Mouse (Mus musculus): ENCODE measurements at regions not wholly inside any gene's neighbourhood (a gene's known extent, or its start where the extent isn't known, plus 50 kb on each side); places are given as distances from the start of the nearest gene placed in this dataset.
"Not testable (repeated sequence)": the region's sequence is repeated elsewhere in the genome, so short reads cannot be mapped to it uniquely, and the experiment has no call there.

DNA sequence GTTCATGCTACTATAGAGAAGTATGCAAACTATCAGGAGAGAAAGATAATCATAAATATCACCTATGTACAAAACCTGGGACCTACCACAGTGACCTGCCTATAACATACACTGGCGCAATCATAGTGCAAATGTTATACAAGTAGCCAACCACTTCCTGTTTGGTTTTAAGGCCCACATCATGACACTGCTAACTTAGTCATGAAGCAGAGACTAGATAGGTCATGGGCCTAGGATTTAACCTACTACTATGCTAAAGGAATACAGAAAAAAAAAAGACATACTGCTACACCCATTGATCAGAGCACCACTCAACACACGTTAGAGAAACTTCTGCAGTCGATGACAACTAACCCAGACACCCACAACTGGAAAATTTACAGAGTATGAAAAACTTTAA is 498.6 kb upstream of the Acvr2a start:
- no peak for DNase-seq (ENCODE audit: low read depth, low spot score)

DNA sequence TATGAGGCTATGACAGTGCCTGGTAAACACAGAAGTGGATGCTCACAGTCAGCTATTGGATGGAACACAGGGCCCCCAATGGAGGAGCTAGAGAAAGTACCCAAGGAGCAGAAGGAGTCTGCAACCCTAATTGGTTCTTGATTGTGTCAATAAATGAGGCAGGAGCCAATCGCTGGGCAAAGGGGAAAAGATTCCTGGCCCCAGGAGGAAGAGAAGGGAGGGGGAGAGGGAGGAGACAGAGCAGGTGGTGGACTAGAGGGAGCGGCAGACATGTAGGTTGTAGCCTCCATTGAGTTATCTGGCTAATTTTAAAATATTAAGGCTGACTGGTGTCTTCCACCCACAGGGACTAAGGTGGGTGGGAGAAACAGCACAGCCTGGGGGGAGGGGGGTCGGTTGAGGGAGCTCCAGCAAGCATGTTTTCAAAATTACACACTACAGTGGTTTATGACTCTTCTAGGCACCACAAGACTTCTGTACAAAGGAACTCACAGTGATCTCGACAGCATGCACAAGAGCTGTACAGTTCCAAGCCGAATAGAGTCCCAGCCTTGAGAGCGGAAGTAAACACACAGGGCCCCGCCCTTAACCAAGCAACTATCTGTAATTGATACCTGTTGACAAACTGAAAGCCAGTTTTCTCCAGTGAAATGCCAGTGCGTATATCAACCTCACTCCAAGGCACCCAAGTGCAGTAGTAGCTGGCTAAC is 497.6 kb upstream of the Acvr2a start:
- DNase-seq (ENCODE audit: low read depth, low spot score) = no peak

DNA sequence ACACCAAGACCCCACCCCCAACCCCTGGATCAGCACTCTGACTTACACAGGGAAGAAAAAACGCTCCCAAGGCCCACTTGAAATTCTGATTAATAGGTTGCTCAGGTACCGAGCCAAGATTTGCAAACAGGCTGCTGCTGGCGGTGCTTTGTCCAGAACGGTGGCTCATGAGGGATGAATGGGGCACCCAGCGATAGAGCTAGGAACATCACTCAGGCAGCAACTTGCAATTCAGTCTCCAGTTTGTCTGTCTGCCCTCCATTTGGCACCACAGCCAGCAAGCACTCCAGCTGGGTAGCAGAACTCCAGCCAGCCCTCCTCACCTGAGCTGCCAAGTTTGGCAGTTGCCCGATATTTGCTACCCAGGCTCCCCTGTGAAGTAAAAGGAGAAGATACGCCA is 496.1 kb upstream of the Acvr2a start:
- peak; percentile 34 for DNase-seq (ENCODE audit: low read depth, low spot score)

DNA sequence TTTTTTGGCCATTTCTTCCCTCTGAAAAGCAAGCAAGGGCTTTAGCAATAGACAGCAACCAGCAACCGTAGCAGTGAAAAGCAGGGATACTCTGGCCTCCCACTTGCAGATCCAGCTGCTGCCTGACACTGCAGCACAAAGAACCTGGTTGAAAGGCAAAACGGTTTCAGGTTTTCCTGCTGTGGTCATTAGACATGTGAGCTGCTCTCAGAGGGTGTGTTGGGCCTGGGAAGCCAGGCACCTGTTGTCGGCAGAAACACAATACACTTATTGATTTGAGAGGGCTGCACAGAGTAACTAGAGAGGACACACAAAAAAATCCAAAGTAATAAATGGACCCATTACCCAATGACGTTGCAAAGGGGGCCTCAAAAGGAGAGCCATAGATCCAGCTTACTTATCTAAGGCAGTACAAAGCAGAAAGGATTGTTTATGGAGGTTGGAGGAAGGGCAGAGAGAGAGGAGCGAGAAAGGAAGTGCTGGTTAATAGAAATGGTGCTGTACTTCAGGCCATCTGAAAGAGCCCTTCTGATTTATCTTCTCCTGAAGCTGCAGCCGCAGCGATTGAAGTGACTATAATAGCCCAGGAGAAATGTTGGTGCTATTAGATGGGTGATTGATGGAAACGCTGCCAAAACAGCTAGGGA is 495.4 kb upstream of the Acvr2a start:
- DNase-seq (ENCODE audit: low read depth, low spot score) = no peak

DNA sequence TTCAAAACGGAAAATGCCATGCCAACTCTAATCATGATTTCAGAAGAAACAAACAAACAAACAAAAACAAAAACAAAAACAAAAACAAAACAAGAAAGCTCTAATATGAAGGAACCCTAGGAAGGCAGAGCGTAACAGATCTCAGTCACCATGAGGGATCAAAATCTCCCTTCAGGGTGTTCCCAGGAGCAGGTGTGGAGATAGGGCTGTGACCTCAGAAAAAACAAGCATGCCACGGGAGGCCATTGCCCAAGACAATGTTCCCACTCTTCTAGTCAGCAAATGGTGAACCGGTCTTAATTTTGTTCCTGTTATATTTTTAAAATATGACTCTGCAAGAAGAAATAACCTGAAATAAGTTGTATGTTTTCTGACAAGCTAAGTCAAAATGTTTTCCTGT is 492.4 kb upstream of the Acvr2a start:
- DNase-seq (ENCODE audit: low read depth, low spot score) = no peak

DNA sequence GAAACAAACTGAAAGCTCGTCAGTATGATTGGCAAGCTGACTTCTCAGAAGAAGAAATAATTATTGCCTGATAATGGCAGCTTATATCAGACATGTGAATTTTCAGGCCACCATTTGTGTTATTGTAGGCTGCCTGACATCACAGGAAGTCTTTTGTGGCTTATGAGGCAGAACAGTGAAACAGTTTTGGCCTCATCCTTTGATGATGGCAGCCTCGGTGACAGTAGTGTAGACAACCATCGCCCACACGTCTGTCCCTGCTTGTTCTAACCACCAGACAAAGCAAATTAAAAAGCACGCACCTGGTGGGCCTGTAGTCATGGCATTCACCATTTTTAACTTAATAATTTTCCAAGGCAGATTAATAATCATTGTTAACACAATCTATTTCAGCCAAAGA is 491.6 kb upstream of the Acvr2a start:
- DNase-seq (ENCODE audit: low read depth, low spot score) = no peak

DNA sequence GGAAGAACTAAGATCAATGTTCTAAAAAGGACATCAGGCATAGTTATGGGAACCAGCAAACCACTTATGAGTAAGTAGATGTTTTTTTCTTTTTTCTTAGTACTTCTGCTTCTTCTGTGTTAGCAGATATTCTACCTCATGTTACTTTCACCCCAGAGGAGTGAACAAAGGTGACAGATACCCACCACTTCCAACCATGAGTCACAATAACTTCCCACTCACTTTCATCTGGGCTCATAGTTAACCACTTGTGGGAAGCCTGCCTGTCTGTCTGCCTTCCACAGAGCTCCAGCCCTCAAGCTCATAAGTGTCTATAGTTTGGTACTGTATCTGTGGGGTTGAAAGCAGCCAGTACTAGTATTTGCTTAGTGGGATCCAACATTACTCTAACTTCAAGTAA is 485.7 kb upstream of the Acvr2a start:
- no peak for DNase-seq (ENCODE audit: low read depth, low spot score)

DNA sequence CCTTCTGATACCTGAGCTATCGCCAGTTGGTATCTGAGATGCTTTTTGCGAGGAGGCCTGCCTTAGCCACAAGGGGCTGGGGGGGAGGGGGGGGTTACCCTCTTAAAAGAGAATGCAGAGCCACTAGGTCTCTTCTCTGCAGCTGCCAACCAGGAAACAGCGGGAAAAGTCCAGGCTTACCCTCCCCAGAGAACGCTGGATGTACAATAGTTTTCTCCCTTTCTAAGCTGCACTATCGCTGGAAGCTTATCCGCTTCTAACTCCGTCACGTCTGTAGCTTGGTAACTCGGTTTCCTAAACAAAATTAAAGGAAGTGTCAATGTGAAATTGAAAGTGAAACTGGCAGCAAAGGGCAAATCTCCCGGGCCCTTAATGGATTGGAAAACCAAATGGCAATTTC is 481.1 kb upstream of the Acvr2a start:
- no peak for DNase-seq (ENCODE audit: low read depth, low spot score)

DNA sequence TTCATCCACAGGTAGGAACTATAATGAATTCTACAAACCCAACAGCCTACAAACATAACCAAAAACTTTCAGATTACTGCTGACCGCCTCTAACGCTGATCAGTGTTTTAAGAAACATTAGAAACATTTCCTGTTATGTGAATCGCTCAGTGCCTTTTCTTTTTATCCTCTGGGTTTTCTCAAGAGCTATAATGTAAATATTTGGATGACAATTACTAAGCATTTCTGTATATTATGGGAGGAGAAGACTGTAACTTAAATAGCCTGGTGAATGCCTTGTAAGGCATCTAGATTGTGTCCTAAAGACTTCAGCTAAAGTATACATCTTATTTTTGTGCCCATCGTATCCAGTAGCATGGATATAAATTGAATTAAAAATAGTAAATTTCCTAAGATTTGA is 465.9 kb upstream of the Acvr2a start:
- DNase-seq (ENCODE audit: low read depth, low spot score) = no peak

DNA sequence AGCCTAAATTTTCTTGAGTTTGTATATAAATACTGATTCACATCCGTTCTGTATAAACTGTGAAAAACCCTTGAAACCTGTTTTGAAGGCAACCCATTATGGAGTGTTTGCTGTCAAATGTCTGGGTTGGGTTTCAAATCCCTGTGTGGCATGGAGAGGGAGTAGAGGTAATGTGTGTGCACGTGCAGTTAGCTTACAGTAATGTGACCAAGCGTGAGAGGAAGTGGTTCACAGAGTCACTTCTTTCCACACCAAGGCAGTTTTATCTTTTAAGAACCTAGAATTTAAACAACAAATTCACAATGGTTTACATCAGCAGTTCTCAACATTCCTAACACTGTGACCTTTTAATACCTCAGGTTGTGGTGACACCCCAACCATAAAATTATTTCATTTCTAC is 464.1 kb upstream of the Acvr2a start:
- no peak for DNase-seq (ENCODE audit: low read depth, low spot score)

DNA sequence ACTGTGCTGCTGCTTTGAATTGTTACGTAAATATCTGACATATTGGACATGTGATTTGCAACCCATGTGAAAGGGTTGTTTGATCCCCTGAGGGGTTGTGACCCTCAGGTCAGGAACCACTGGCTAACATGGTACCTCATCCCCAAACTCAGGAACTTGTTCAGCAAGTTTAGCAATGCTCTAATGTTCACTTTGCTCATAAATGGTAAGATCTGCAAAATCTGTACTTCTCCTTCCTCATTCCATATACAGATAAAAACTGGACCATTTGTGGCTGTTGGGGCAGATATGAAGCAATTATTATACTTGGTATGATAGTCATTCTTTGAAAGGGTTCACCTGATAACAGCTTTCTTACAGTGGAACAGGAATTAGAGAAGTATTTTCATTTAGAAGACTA is 463.7 kb upstream of the Acvr2a start:
- no peak for DNase-seq (ENCODE audit: low read depth, low spot score)

DNA sequence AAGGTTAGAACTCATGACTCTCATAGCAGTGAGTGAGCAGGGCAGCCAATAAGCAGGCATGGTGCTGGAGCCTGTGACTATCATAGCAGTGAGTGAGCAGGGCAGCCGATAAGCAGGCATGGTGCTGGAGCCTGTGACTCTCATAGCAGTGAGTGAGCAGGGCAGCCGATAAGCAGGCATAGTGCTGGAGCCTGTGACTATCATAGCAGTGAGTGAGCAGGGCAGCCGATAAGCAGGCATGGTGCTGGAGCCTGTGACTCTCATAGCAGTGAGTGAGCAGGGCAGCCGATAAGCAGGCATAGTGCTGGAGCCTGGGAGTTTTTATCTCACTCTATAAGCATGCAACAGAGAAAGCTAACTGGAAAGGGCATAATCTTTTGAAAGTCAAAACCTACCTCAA is 442.3 kb upstream of the Acvr2a start:
- not testable (repeated sequence) for DNase-seq (ENCODE audit: low read depth, low spot score)

DNA sequence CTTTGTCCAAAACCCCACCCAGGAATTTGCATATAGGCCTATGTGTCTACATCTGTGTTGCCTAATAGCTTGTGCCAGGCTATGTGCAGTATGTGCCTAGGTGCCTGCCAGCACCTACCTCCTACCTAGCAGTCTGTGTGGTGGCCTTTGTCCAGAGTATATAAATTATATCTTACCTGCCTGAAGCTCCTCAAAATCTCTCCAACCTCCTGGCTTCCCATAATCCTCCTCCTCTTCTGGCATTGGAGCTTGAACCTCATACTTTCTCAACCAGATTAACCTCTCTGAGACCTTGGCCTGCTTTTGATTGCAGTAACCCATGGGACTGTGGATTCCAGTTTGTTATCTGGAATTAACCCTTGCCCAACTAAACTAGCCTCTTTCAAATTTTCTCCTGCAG is 440.8 kb upstream of the Acvr2a start:
- no peak for DNase-seq (ENCODE audit: low read depth, low spot score)

DNA sequence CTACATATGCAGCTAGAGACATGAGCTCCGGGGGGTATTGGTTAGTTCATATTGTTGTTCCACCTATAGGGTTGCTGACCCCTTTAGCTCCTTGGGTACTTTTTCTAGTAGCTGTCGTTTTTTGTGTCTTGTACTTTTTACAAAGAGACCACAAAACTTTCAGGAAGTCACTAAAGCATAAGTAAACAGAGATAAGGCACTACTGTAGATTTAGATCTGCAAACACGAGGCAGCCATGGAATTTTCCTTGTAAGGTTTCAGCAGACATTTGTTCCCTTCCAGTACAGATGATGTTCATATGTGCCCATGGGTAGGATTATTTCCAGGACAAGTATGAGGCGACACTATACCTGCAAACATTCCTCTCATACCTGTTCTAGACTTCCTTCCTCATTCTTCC is 439.6 kb upstream of the Acvr2a start:
- DNase-seq (ENCODE audit: low read depth, low spot score) = no peak

DNA sequence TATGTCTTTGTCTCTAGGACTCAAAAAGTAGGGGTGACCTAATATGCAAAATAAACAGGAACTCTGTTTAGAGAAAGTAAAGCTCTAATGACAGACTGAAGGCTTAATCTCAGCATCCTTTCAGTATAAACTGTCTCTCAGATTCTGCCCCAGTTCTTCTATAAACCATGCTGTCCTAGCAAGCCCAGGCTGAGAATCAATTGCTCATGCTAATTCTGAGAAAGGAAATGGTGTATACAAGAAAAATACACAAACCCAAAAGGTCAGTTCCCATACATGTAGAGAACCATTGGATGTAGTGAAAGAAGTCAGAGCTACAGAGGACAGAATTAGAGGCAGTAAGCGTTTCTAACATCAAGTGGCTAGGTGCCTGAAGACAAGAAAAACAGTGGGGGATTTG is 435.7 kb upstream of the Acvr2a start:
- DNase-seq (ENCODE audit: low read depth, low spot score) = no peak

DNA sequence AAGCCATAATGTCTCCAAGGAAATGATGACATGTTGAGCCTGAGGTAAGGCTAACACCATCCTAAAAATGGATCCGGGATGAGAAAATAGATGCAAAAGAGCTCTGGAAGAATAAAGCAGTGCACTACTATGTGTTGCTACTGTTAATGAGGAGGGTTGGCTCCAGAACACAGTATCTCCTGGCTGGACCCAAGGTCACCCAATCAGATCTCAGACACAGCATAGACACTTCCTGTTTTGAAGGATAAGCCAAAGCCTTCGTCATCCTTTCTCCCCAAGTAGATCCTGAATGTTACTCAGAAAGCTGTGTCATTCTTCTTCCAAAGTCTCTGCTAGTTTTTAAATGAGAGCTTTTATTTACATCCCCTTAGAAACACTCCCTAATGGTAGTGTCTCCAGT is 435.2 kb upstream of the Acvr2a start:
- DNase-seq (ENCODE audit: low read depth, low spot score) = no peak

DNA sequence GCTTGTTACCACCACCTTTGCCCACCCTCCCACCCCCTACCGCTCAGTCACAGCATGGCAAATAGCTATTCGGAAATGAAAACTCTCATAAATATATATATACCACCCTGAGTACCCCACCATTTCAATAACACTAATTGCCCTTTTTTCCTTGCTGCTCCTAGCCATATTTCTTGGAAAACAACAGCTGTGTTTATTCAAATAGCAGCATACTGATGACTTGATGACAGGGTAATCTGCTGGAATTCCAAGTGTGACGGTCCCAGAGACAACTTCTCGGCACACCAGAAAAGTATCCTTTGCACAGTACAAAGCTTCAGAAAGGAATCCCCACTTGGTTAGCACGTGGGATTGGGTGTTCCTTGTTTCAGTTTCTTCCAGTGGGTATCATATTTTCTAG is 433.8 kb upstream of the Acvr2a start:
- DNase-seq (ENCODE audit: low read depth, low spot score) = no peak

DNA sequence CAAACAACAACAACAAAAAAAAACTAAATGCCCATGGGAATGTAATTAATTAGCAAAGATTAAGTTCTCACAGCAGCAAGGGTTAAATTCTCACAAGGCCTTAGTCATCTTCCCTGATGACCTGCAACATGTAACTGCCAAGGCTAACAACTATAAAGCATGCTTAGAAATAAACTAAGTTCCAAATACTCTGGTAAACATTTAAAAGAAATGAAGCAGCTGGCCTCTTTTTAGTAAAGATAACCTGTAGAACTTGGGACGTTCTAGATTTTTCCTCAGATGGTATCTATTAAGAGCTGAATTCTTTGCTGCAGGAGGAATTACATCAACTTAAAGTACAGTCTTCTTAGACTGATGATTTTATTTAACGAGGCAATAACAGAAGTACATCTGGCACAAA is 433.1 kb upstream of the Acvr2a start:
- no peak for DNase-seq (ENCODE audit: low read depth, low spot score)

DNA sequence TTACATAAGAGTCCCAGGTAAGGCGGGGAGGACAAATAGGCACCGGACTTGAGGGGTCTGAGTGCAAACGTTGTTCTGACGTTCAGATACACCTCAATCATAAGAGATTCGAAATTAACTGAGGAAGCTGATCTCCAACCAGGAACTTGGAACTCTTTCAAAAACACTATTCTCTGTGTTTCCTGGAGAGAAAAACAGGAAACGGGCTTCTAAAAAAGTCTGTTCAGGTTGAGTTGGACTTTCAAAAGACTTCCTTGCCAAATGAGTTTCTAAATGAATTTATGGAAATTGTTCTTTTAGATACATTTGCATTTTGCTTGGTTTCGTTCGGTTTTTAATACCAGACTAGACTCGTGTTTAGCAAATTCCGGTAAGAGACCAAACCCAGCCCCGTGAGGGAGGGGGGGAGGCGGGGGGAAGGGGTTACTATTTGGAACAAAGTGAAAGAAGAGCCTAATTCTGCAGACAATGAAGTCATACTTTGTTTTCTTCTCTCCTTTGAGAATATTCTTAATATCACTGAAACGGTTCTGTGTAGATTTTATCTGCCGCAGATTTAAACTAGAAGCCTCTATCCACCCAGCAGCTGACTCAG is 432.3 kb upstream of the Acvr2a start:
- DNase-seq (ENCODE audit: low read depth, low spot score) = no peak

DNA sequence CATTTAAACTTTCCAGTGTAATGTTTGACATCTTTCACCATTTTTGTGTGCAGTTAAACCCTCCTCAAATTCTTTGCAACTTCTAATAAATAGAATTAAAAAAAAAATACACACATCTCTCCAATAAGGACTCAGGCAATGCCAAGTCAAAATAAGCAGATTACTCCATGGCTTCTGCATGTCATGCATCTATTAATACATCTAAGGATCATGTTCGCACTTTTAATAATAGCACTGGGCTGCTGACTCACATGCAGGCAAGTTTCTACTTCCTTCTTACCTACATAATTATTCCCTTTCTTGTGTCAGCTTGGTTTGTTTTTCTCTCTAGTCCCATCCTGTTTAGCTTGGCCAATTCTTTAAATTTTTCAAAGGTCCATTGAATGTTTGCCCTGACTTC is 415.4 kb upstream of the Acvr2a start:
- no peak for DNase-seq (ENCODE audit: low read depth, low spot score)

DNA sequence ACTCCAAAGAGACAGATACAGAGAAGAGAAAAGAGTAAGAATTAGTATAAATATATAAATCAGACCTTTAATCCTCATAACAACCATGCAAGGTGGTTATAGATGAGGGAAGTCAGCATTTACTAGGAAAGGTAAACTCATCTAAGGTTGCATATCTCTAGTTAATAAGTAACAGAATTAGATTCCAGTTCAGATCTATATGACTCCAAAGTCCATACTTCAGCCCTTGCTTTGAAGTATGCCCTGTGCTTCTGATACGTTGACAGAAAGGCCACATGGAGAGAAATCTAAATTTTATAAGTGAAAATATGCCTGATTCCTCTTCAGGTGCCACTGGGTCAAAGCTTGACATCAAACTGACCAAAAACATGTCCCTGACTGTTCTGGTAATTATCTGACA is 414.7 kb upstream of the Acvr2a start:
- DNase-seq (ENCODE audit: low read depth, low spot score) = no peak

DNA sequence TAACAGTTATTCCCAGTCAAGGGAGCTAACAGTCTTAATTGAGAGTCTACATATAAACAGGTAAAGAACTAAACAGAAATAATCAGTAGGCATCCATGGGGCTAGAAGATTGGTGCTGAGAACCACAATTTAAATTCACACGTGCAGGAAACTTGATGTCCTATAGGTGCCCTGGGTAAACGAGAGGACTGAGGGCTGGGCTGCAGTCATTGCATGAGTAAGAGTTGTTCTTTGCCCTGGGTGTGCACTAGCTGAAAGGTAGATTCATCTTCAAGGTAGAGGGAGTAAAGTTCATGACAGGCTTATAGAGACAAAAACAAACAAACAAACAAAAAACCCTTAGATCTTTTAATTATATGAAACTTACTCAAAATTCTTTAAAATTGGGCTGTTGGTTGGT is 411.1 kb upstream of the Acvr2a start:
- no peak for DNase-seq (ENCODE audit: low read depth, low spot score)

DNA sequence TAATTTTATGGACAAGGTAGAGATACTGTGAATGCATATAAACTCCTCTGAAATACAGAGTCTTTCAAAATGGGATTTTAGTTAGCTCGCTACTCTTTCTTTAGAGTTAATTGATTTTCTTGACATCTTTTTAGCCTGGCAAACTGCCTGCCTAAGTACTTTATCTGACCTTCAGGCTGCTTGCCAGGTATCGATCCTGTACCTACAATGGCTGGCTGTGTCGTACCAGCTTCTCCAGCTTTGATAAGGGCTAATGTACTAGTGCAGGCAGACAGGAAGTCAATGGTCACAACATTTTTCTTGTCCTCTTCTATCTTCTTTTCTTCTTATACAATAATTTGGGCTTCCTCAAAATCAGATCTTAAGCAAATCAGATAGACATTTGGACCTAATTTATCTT is 409.4 kb upstream of the Acvr2a start:
- no peak for DNase-seq (ENCODE audit: low read depth, low spot score)
